Mouse (Mus musculus) E14TG2a.4 (cell line): ENCODE results near the gene Gphn.

Source experiments
- CTCF ChIP-seq: conservative IDR thresholded peaks from 2 replicates; pipeline ENCODE4 v1.5.1; 2014; ENCODE audit warnings: low read length
- POU5F1 ChIP-seq: IDR thresholded peaks from 2 replicates; pipeline ENCODE4 v1.6.1; 2014; ENCODE audit warnings: low read length, borderline replicate concordance

DNA sequence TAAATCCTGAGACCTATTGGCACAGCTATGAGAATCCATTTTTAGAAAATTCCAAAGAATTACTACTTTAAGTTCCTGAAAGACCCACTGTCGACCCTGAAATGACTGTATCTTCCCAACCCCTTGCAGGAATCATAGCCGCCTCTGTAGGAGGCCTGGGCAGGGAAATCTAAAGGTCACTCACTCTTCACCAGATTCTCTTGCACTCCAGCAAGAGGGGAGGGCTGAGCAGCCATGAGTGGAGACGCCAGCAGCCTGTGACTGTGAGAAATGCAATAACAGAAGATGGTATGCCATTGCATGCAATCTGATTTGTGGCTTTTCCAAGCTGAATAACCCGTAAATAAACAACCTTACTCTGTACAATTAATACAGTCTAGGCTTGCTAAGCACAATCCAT is 501.5 kb downstream of the Gphn start:
- TF ChIP-seq CTCF (no peak), POU5F1 (no peak)
